Mouse (Mus musculus): Measurements from ENCODE around the gene Serinc3. TPM values are rescaled to one million over a fixed set of nuclear protein-coding genes. Genes with fewer than 3 reads are reported as not detected.
A peak's percentile ranks its signal among the peaks of the same experiment; 100 is the strongest.
"Not testable (repeated sequence)": the region's sequence is repeated elsewhere in the genome, so short reads cannot be mapped to it uniquely, and the experiment has no call there.

Serinc3 gene
- total RNA-seq, 2 experiments from 2014 or later = 224 to 251 TPM

- intact Hi-C loops (cut with DNase I) = no loop called here
- DNase-seq (ENCODE audit: low spot score in 2 of 2) = no peak
Observed at GRCm38 (mm10) chr2:163667045-163667444, 22.1 kb upstream of the Serinc3 start.

GRCm38 (mm10) chr2:163663930-163664329 is 19.0 kb upstream of the Serinc3 start:
- no peak for DNase-seq (ENCODE audit: low spot score in 2 of 2)
- intact Hi-C loops (cut with DNase I) = no loop called here

- no peak for DNase-seq (ENCODE audit: low spot score in 2 of 2)
- intact Hi-C loops (cut with DNase I) = no loop called here
Observed at GRCm38 (mm10) chr2:163662698-163663221, 17.8 kb upstream of the Serinc3 start.

GRCm38 (mm10) chr2:163662076-163662475 is 17.1 kb upstream of the Serinc3 start:
- intact Hi-C loops (cut with DNase I) = no loop called here
- DNase-seq (ENCODE audit: low spot score in 2 of 2) = no peak

GRCm38 (mm10) chr2:163661371-163661850 is 16.5 kb upstream of the Serinc3 start:
- intact Hi-C loops (cut with DNase I) = loop anchor here (1.0 kb wide), 2 partner anchors 14 to 42 kb away; no protein-coding TSS in a partner anchor
- DNase-seq (ENCODE audit: low spot score in 2 of 2) = peak; percentile 68 to 80

- no peak for DNase-seq (ENCODE audit: low spot score in 2 of 2)
- intact Hi-C loops (cut with DNase I) = no loop called here
Observed at GRCm38 (mm10) chr2:163660103-163660701, 15.3 kb upstream of the Serinc3 start.

- intact Hi-C loops (cut with DNase I) = loop anchor here (2.0 kb wide), 2 partner anchors 15 to 59 kb away; partner anchors contain the start of gene Serinc3
- DNase-seq (ENCODE audit: low spot score in 2 of 2) = no peak
Observed at GRCm38 (mm10) chr2:163659431-163659830, 14.5 kb upstream of the Serinc3 start.

GRCm38 (mm10) chr2:163658941-163659340 is 14.0 kb upstream of the Serinc3 start:
- DNase-seq (ENCODE audit: low spot score in 2 of 2) = peak in 1 of 2 experiments; percentile 12
- intact Hi-C loops (cut with DNase I) = loop anchor here (2.0 kb wide), 2 partner anchors 14 to 60 kb away; partner anchors contain the start of gene Serinc3

GRCm38 (mm10) chr2:163657975-163658886 is 13.3 kb upstream of the Serinc3 start, which contains the start of gene Pkig:
Gene Pkig (plus strand): TSS chr2:163658386.
- DNase-seq (ENCODE audit: low spot score in 2 of 2) = peak; percentile 88 to 90
- intact Hi-C loops (cut with DNase I) = loop anchor here (1.0 to 2.0 kb wide), 3 partner anchors 9 to 61 kb away; partner anchors contain the start of gene Serinc3

- intact Hi-C loops (cut with DNase I) = loop anchor here (1.0 kb wide), 1 partner anchor 8 kb away; no protein-coding TSS in a partner anchor
- DNase-seq (ENCODE audit: low spot score in 2 of 2) = no peak
Observed at GRCm38 (mm10) chr2:163657486-163657885, 12.6 kb upstream of the Serinc3 start.

GRCm38 (mm10) chr2:163655699-163656098 is 10.8 kb upstream of the Serinc3 start:
- DNase-seq (ENCODE audit: low spot score in 2 of 2); intact Hi-C loops (cut with DNase I): not testable (repeated sequence)

GRCm38 (mm10) chr2:163646461-163647080 is 1.6 kb upstream of the Serinc3 start:
- DNase-seq (ENCODE audit: low spot score in 2 of 2) = no peak
- intact Hi-C loops (cut with DNase I) = no loop called here

- intact Hi-C loops (cut with DNase I) = loop anchor here (1.0 to 2.0 kb wide), 2 partner anchors 13 to 73 kb away; partner anchors contain the start of gene Pkig
- no peak for DNase-seq (ENCODE audit: low spot score in 2 of 2)
Observed at GRCm38 (mm10) chr2:163645700-163646460, 949 bp upstream of the Serinc3 start.

- intact Hi-C loops (cut with DNase I) = loop anchor here (2.0 kb wide), 1 partner anchor 15 kb away; the partner anchor contains the start of gene Pkig
Observed at GRCm38 (mm10) chr2:163644047-163644446, 884 bp downstream of the Serinc3 start.

GRCm38 (mm10) chr2:163643576-163643971 is 1.4 kb downstream of the Serinc3 start:
- DNase-seq (ENCODE audit: low spot score in 2 of 2) = no peak
- intact Hi-C loops (cut with DNase I) = no loop called here

More at GRCm38 (mm10) chr2:163644047-163644446, 884 bp downstream of the Serinc3 start:
- no peak for DNase-seq (ENCODE audit: low spot score in 2 of 2)

- intact Hi-C loops (cut with DNase I) = no loop called here
- peak in 1 of 2 experiments; percentile 9 for DNase-seq (ENCODE audit: low spot score in 2 of 2)
Observed at GRCm38 (mm10) chr2:163642685-163643575, 2.0 kb downstream of the Serinc3 start.

GRCm38 (mm10) chr2:163641681-163642080 is 3.2 kb downstream of the Serinc3 start:
- no peak for DNase-seq (ENCODE audit: low spot score in 2 of 2)
- intact Hi-C loops (cut with DNase I) = no loop called here

- intact Hi-C loops (cut with DNase I) = no loop called here
- DNase-seq (ENCODE audit: low spot score in 2 of 2) = no peak
Observed at GRCm38 (mm10) chr2:163640493-163640892, 4.4 kb downstream of the Serinc3 start.

Measured in left cerebral cortex, postnatal 36 days (tissue).